Mouse (Mus musculus) bone marrow macrophage, adult 2 months (primary cell): ENCODE results near the gene Rnf32.

Source experiments
- CTCF ChIP-seq: IDR thresholded peaks from 2 replicates; pipeline ENCODE4 v1.5.1; 2012; ENCODE audit warnings: low read depth, mild to moderate bottlenecking, low read length, moderate library complexity
- POLR2A ChIP-seq: IDR thresholded peaks from 2 replicates; pipeline ENCODE4 v1.6.1; 2012; ENCODE audit warnings: mild to moderate bottlenecking, low read depth, low read length, borderline replicate concordance

DNA sequence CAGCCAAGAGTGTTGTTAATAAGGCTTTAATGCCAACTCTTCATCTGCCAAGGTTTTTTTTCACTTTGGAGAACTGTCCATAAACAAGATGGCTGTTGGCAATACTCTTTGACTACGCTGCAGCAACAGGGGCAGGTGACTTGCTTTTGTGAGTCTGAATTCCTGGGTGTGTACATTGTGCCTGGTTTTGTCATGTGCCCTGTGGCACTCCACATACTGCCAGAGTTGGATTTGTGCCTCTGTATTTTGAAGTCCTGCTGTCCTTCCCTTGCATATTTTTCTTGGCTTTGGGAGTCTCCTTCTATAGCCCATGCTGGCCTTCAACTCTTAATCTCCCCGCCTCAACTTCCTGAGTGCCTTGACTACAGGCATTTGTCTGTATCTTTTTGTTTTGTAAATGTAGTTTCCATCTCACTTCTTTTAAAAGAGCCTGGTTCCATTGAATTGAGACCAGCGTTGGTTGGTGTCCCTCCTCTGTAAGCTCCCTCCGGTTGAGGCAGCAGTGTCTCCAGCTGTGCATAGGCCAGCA is 3.2 kb downstream of the Rnf32 start:
- TF ChIP-seq CTCF (no peak), POLR2A (no peak)
